Mouse (Mus musculus) kidney, adult 2 months (tissue): ENCODE measurements around the gene Ntm.

Experiments used
- CTCF ChIP-seq: fragments of 200-500 bp; conservative IDR thresholded peaks from 2 replicates; pipeline ENCODE4 v1.5.1; 2011; ENCODE audit warnings: low read depth, mild to moderate bottlenecking, control low read depth, low read length, moderate library complexity, mixed read lengths; ENCODE audit not compliant: insufficient read depth, insufficient read length
- POLR2A ChIP-seq: fragments of 200-500 bp; IDR thresholded peaks from one replicate; pipeline ENCODE4 v1.6.1; 2011; ENCODE audit warnings: low read depth, low read length, control low read depth

DNA sequence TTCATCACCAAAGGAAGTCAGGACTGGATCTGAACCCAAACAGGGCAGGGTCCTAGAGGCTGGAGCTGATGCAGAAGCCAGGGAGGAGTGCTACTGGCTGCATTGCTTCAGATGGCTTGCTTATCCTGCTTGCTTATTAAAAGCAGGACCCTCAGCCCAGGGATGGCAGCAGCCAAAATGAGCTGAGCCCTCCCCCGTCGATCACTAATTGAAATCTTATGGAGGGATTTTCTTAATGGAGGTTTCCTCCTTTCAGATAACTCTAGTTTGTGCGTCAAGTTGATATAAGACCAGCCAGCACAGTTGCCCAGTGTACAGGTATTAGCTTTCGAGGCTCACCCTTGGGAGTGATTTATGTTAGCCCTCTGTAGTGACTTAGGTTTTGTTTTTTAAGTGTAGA lies 826.9 kb downstream of the Ntm start:
- TF ChIP-seq POLR2A (no peak), CTCF (no peak)
